Mouse (Mus musculus) embryonic facial prominence, embryonic 12.5 days (tissue): ENCODE measurements around the gene Gp6. TPM values are rescaled to one million over a fixed set of nuclear protein-coding genes. Genes with fewer than 3 reads are reported as not detected.
"Not testable (repeated sequence)": the region's sequence is repeated elsewhere in the genome, so short reads cannot be mapped to it uniquely, and the experiment has no call there.

Experiments
- ATAC-seq: fragments of 200-750 bp; cut with Nextera tagmentation; 2 replicates; pipeline ENCODE4 v1.8.0; 2017; ENCODE audit not compliant: insufficient number of reproducible peaks, insufficient read depth, low FRiP score, low TSS enrichment
- H3K27ac ChIP-seq: fragments of 300-500 bp; sonication (generic); 2 replicates; pipeline ENCODE4 v1.5.1; 2016; ENCODE audit warnings: mild to moderate bottlenecking
- H3K27me3 ChIP-seq: fragments of 300-500 bp; sonication (generic); 2 replicates; pipeline ENCODE4 v1.6.1; 2016; ENCODE audit warnings: mild to moderate bottlenecking, moderate library complexity
- H3K36me3 ChIP-seq: fragments of 300-500 bp; sonication (generic); 2 replicates; pipeline ENCODE4 v1.6.1; 2016; ENCODE audit warnings: mild to moderate bottlenecking
- H3K4me1 ChIP-seq: fragments of 300-500 bp; sonication (generic); 2 replicates; pipeline ENCODE4 v1.6.1; 2016
- H3K4me2 ChIP-seq: fragments of 300-500 bp; sonication (generic); replicated peaks from 2 replicates; pipeline ENCODE4 v1.6.1; 2016; ENCODE audit warnings: mild to moderate bottlenecking, moderate library complexity
- H3K4me3 ChIP-seq: fragments of 300-500 bp; sonication (generic); 2 replicates; pipeline ENCODE4 v1.5.1; 2016; ENCODE audit warnings: mild to moderate bottlenecking
- H3K9ac ChIP-seq: fragments of 300-500 bp; sonication (generic); 2 replicates; pipeline ENCODE4 v1.6.1; 2016; ENCODE audit warnings: mild to moderate bottlenecking, moderate library complexity
- H3K9me3 ChIP-seq: fragments of 300-500 bp; sonication (generic); 2 replicates; pipeline ENCODE4 v1.6.1; 2016; ENCODE audit warnings: mild to moderate bottlenecking, moderate library complexity
- WGBS: fragments of 180-500 bp; shearing (Covaris S2); methylation state at CpG from one replicate; pipeline ENCODE4 v1.1.7; 2016; 5-methylcytosine and 5-hydroxymethylcytosine counted together
- polyA plus RNA-seq: library from polyadenylated mRNA; unstranded; fragments of >200 nt; fragmentation: Nextera tagmentation; extraction: Ambion mirVana; gene quantifications from 2 replicates; pipeline ENCODE4 v1.2.1, GENCODE M21; 2016

The Gp6 gene
- polyA plus RNA-seq, result 0.23 and 0.46 TPM in 2 replicates

DNA sequence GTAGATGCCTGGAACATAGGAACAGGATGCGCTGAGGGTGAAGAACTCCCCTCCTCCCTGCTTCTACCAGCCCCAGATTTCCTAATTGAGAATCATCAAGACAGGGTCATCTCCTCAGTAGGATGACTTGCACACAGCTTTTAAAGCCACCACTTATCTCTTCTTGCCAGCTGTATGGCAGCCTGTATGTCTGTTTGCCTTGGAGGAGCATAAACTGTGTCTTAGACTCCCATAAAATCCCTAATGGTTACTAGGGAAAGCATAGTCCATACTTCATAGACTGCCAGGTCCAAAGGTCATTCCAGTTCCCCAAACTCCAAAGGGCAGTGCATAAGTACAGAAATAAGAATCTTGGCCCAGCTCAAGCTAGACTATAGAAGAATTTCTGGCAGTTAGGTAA lies at the start of gene Gp6:
Gene Gp6, minus strand, starts transcription at position 15 of the 400 bp plus-strand sequence.
- Histone ChIP-seq H3K4me1 (no peaks in the 10 kb centered on the region), H3K27me3 (no peaks in the 10 kb centered on the region), H3K9me3 (no peaks in the 10 kb centered on the region), H3K4me2 (no peak within 1 kb of the TSS), H3K4me3 (no peak within 1 kb of the TSS), H3K27ac (no peak within 1 kb of the TSS), H3K9ac (no peak within 1 kb of the TSS), H3K36me3 (no peaks in the 10 kb centered on the region)
- no peak for ATAC-seq
- 86% methylated on average over 1 of the region's 1 CpGs for WGBS

- H3K9ac ChIP-seq, result no peak overlapping the region
- H3K4me3 ChIP-seq, result no peak overlapping the region
- no peak overlapping the region for H3K4me2 ChIP-seq
- H3K27ac ChIP-seq, result no peak overlapping the region
- ATAC-seq, result no peak
- H3K27me3 ChIP-seq, result no peaks in the 10 kb centered on the region
- H3K36me3 ChIP-seq, result peaks cover 21% of the 10 kb centered on the region
- 10% methylated on average over 1 of the region's 1 CpGs for WGBS
- H3K4me1 ChIP-seq, result peaks cover 5% of the 10 kb centered on the region; the same call in 1 of the 2 replicates
- H3K9me3 ChIP-seq, result no peaks in the 10 kb centered on the region
Observed at GRCm38 (mm10) chr7:4447138-4447537, 49.6 kb upstream of the Gp6 start.

- Histone ChIP-seq H3K27ac (peak within 1 kb of the TSS; percentile 54; the same call in 1 of the 2 replicates), H3K4me1 (peaks cover 5% of the 10 kb centered on the region; the same call in 1 of the 2 replicates), H3K9ac (peak within 1 kb of the TSS; percentile 68), H3K9me3 (no peaks in the 10 kb centered on the region), H3K4me2 (peak within 1 kb of the TSS; percentile 64), H3K36me3 (peaks cover 39% of the 10 kb centered on the region), H3K4me3 (peak within 1 kb of the TSS; percentile 79), H3K27me3 (no peaks in the 10 kb centered on the region)
- ATAC-seq, result peak; percentile 89
- WGBS, result under 1% methylated on average over 35 of the region's 35 CpGs
Observed at GRCm38 (mm10) chr7:4445216-4445791, 47.8 kb upstream of the Gp6 start, which contains the start of gene Rdh13. Rdh13 (minus strand) TSS chr7:4445649.

DNA sequence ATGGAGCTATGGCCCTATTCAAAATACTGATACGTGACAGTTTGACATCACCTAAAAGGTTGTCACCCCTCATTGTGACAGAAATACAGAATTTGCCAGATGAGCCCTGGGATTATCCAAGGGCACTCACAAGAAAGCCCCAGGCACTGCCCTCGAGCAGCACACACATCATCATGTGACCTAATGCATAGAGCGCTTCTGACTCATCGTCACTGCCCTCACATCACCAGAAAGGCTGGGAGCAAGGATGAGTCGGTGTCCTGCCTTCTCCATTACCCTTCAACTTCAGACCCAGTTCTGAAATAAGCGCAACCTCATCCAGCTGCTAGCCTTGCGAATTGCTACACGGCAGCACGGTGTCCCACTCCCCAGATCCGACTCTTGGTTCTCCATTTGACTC lies 43.0 kb upstream of the Gp6 start:
- Histone ChIP-seq H3K4me3 (no peak overlapping the region), H3K27ac (no peak overlapping the region), H3K9me3 (no peaks in the 10 kb centered on the region), H3K9ac (no peak overlapping the region), H3K27me3 (no peaks in the 10 kb centered on the region), H3K36me3 (peaks cover 62% of the 10 kb centered on the region), H3K4me2 (no peak overlapping the region), H3K4me1 (peaks cover 5% of the 10 kb centered on the region; the same call in 1 of the 2 replicates)
- 91% methylated on average over 10 of the region's 10 CpGs for WGBS
- no peak for ATAC-seq

DNA sequence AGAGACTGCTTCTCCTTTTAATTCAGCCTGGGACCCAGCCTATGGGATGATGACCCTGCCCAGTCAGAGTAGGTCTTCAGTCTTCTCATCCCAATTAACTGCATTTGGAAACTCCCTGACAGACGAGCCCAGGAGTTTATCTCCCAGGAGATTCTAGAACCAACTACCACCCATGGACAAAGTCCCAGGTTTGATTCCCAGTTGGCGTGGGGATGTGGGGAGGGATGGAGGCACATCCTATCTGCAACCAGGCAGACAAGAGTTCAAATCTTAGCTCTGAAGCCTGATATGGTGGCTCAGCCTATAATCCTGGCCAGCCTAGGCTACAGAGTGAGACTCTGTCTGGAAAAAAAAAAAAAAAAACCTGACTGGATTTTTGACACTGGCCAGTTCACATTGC lies 40.2 kb upstream of the Gp6 start:
- Histone ChIP-seq H3K4me3 (no peak overlapping the region), H3K4me2 (no peak overlapping the region), H3K27me3 (no peaks in the 10 kb centered on the region), H3K4me1 (no peaks in the 10 kb centered on the region), H3K9ac (no peak overlapping the region), H3K9me3 (no peaks in the 10 kb centered on the region), H3K27ac (no peak overlapping the region), H3K36me3 (peaks cover 75% of the 10 kb centered on the region)
- no peak for ATAC-seq
- 89% methylated on average over 2 of the region's 2 CpGs for WGBS

DNA sequence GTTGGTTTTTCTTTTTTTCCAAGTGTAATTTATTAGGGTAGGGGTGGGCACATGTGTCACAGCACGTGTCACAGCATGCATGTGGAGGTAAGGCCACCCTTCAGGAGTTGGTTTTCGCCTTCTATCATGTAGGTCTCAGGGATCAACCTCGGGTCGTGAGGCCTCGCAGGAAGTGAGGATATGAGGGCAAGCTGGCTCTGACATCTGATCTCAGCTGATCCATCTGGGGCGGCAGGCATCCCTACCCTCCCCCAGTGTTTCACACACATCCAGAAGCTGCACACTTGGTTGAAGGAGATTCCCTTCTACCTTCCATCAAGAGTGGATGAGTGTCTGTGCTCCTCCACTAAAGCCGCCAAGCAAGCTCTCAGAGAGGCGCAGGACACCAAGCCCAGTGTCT lies 34.5 kb upstream of the Gp6 start:
- no peak overlapping the region for H3K27ac ChIP-seq
- H3K4me1 ChIP-seq, result no peaks in the 10 kb centered on the region
- H3K36me3 ChIP-seq, result peaks cover 71% of the 10 kb centered on the region
- H3K27me3 ChIP-seq, result no peaks in the 10 kb centered on the region
- no peak overlapping the region for H3K9ac ChIP-seq
- 82% methylated on average over 8 of the region's 8 CpGs for WGBS
- H3K4me2 ChIP-seq, result no peak overlapping the region
- ATAC-seq, result no peak
- no peaks in the 10 kb centered on the region for H3K9me3 ChIP-seq
- no peak overlapping the region for H3K4me3 ChIP-seq

DNA sequence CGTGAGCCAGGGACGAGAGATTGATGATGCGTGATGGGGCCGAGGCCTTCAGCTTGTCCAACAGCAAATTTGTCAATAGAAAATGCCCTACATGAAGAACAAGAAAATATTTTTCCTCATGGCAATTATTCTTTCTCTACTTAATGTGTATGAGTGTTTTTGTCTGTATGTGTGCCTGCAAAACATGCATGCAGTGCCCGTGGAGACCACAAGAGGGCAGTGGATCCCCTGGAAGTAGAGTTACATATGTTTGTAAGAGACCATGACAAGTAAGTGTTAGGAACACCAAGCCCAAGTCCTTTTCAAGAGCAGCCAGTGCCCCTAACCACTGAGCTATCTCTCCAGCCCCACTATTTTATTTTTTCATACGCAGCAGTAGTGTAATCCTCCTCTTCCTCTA lies 34.0 kb upstream of the Gp6 start:
- no peak for ATAC-seq
- Histone ChIP-seq H3K36me3 (peaks cover 69% of the 10 kb centered on the region), H3K9me3 (no peaks in the 10 kb centered on the region), H3K4me3 (no peak overlapping the region), H3K27ac (no peak overlapping the region), H3K4me1 (no peaks in the 10 kb centered on the region), H3K27me3 (no peaks in the 10 kb centered on the region), H3K9ac (no peak overlapping the region), H3K4me2 (no peak overlapping the region)
- 80% methylated on average over 6 of the region's 6 CpGs for WGBS

GRCm38 (mm10) chr7:4430246-4430844 lies 32.8 kb upstream of the Gp6 start:
- Histone ChIP-seq H3K9ac (no peak overlapping the region), H3K4me1 (no peaks in the 10 kb centered on the region), H3K27me3 (no peaks in the 10 kb centered on the region), H3K9me3 (no peaks in the 10 kb centered on the region), H3K4me3 (no peak overlapping the region), H3K4me2 (no peak overlapping the region), H3K27ac (no peak overlapping the region), H3K36me3 (peaks cover 74% of the 10 kb centered on the region)
- WGBS, result 91% methylated on average over 9 of the region's 9 CpGs
- ATAC-seq, result no peak

GRCm38 (mm10) chr7:4427161-4427912 lies 29.8 kb upstream of the Gp6 start:
- 71% methylated on average over 7 of the region's 7 CpGs for WGBS
- no peak overlapping the region for H3K9ac ChIP-seq
- H3K4me2 ChIP-seq, result no peak overlapping the region
- H3K27me3 ChIP-seq, result no peaks in the 10 kb centered on the region
- H3K36me3 ChIP-seq, result peaks cover 60% of the 10 kb centered on the region
- no peak overlapping the region for H3K4me3 ChIP-seq
- H3K4me1 ChIP-seq, result no peaks in the 10 kb centered on the region
- no peak overlapping the region for H3K27ac ChIP-seq
- H3K9me3 ChIP-seq, result no peaks in the 10 kb centered on the region
- ATAC-seq, result peak; percentile 86

- Histone ChIP-seq H3K4me1 (no peaks in the 10 kb centered on the region), H3K27ac (no peak overlapping the region), H3K9ac (no peak overlapping the region), H3K36me3 (peaks cover 13% of the 10 kb centered on the region), H3K9me3 (no peaks in the 10 kb centered on the region), H3K27me3 (no peaks in the 10 kb centered on the region), H3K4me3 (no peak overlapping the region), H3K4me2 (no peak overlapping the region)
- 45% methylated on average over 4 of the region's 4 CpGs for WGBS
- ATAC-seq, result no peak
Observed at GRCm38 (mm10) chr7:4420230-4420629, 22.7 kb upstream of the Gp6 start.

DNA sequence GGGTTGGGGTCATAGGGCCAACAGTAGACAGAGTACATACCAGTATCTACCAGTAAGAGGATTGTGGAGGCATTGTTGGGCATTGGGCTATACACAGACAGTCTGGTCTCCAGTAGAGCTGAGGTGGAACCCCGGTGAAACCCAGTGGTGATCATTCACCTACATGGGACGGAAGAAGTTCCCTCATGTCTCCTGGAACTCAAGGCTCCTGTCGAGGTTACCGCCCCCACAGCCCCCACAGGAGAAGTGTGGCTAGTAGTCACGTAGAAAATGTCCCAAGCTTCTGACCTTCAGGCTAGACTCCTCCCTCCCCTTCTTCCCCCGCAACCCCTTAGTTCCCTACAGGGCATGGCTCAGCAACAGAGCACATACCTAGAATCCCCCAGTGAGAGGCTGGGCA lies 22.1 kb upstream of the Gp6 start:
- Histone ChIP-seq H3K36me3 (peaks cover 9% of the 10 kb centered on the region; the same call in 1 of the 2 replicates), H3K9ac (no peak overlapping the region), H3K9me3 (no peaks in the 10 kb centered on the region), H3K27me3 (no peaks in the 10 kb centered on the region), H3K27ac (no peak overlapping the region), H3K4me2 (no peak overlapping the region), H3K4me3 (no peak overlapping the region), H3K4me1 (no peaks in the 10 kb centered on the region)
- no peak for ATAC-seq
- WGBS, result 84% methylated on average over 6 of the region's 6 CpGs

GRCm38 (mm10) chr7:4412406-4412805 lies 14.9 kb upstream of the Gp6 start:
- H3K9ac ChIP-seq, H3K27me3 ChIP-seq, H3K9me3 ChIP-seq, H3K4me3 ChIP-seq, H3K36me3 ChIP-seq, ATAC-seq, H3K4me1 ChIP-seq, H3K27ac ChIP-seq, H3K4me2 ChIP-seq: not testable (repeated sequence)
- 96% methylated on average over 15 of the region's 15 CpGs for WGBS
